9 mouse cellular contexts compared by ENCODE assay signal in genomic region chr2:116812869-116813558, GRCm38 (mm10).
A peak's percentile ranks its signal among the peaks of the same experiment; 100 is the strongest.
DNase-seq lines count a peak whose midpoint lies in the region; ATAC-seq and TF ChIP-seq lines count a peak whose summit lies in the region.
"Had no signal": no experiment of that assay in that cellular context is flagged by ENCODE, and none has a peak within 500 bp of the region (broad histone marks: within the 10 kb centered on the region; RNA-seq: fewer than 3 reads in every experiment).

No protein-coding gene starts in this region.

- dilution Hi-C loops in CH12.LX (cut with MboI; ENCODE audit: extremely low pct_ligation_motif_present, extremely low pct_unique_long_range_greater_than_20kb, low sequenced_read_pairs) = no loop called here

- no peaks in the 10 kb centered on the region for H3K27me3 ChIP-seq in heart, embryonic 12.5 days (replicated peaks)
- no peaks in the 10 kb centered on the region for H3K27me3 ChIP-seq in CH12.LX (replicated peaks)
- H3K27me3 ChIP-seq in forebrain, embryonic 12.5 days = peaks cover 7% of the 10 kb centered on the region; the same call in 1 of the 2 replicates

- intact Hi-C loops in heart, postnatal 10 days (cut with DNase I) = no loop called here

- H3K36me3 ChIP-seq in heart, embryonic 12.5 days = no peaks in the 10 kb centered on the region
- no peaks in the 10 kb centered on the region for H3K36me3 ChIP-seq in CH12.LX (replicated peaks in 1 of 2; ENCODE audit: control insufficient read depth in 1 of 2, insufficient read depth in 1 of 2, low read length in 1 of 2)
- H3K36me3 ChIP-seq in forebrain, embryonic 12.5 days (replicated peaks) = no peaks in the 10 kb centered on the region

- peaks cover 7% of the 10 kb centered on the region; the same call in 1 of the 2 replicates for H3K4me1 ChIP-seq in heart, embryonic 12.5 days (replicated peaks)
- H3K4me1 ChIP-seq in CH12.LX (ENCODE audit: control insufficient read depth in 1 of 2, insufficient read depth in 2 of 2) = peaks cover 0 to 7% of the 10 kb centered on the region in 2 experiments; a peak in 1 of 4 replicates
- H3K4me1 ChIP-seq in forebrain, embryonic 12.5 days = peaks cover 49% of the 10 kb centered on the region

- no peak for ATAC-seq in heart, embryonic 12.5 days (ENCODE audit: insufficient number of reproducible peaks, low FRiP score)
- ATAC-seq in forebrain, embryonic 12.5 days (ENCODE audit: low FRiP score) = peak; percentile 40; the same call in 1 of the 2 replicates
- ATAC-seq in CD4-positive, CD25-positive, alpha-beta regulatory T cell, adult 4 months = no peak

- H3K9ac ChIP-seq in heart, embryonic 12.5 days = no peak overlapping the region
- no peak overlapping the region for H3K9ac ChIP-seq in CH12.LX (ENCODE audit: insufficient read depth, low read depth)
- no peak overlapping the region for H3K9ac ChIP-seq in forebrain, embryonic 12.5 days

- 0 out of 2 replicates have a peak overlapping the region, but pooled peaks have one; percentile 13 for H3K4me2 ChIP-seq in heart, embryonic 12.5 days
- H3K4me2 ChIP-seq in CH12.LX (ENCODE audit: insufficient read depth, low read depth, poor library complexity, severe bottlenecking) = peak overlapping the region; percentile 51
- H3K4me2 ChIP-seq in forebrain, embryonic 12.5 days = 0 out of 2 replicates have a peak overlapping the region, but pooled peaks have one; percentile 0

- no peaks in the 10 kb centered on the region for H3K9me3 ChIP-seq in heart, embryonic 12.5 days (replicated peaks)
- H3K9me3 ChIP-seq in CH12.LX (replicated peaks; ENCODE audit: low read length) = no peaks in the 10 kb centered on the region
- H3K9me3 ChIP-seq in forebrain, embryonic 12.5 days = no peaks in the 10 kb centered on the region

- H3K79me2 ChIP-seq in CH12.LX (replicated peaks; ENCODE audit: control insufficient read depth, extremely low read depth, insufficient read depth, poor library complexity, severe bottlenecking) = no peaks in the 10 kb centered on the region

- TF ChIP-seq RAD21 in CH12.LX (IDR thresholded peaks at IDR 0.05; ENCODE audit: low read depth, low read length) = no peak

- no peak for TF ChIP-seq EP300 in CH12.LX (IDR thresholded peaks at IDR 0.05; ENCODE audit: low read length)

- TF ChIP-seq POLR2A in CH12.LX (IDR thresholded peaks at IDR 0.05; ENCODE audit: low read depth, low read length) = no peak

- no peak overlapping the region for H3K27ac ChIP-seq in heart, embryonic 12.5 days (ENCODE audit: poor library complexity, severe bottlenecking)
- no peak overlapping the region for H3K27ac ChIP-seq in CH12.LX (ENCODE audit: insufficient read depth, low read depth)
- no peak overlapping the region for H3K27ac ChIP-seq in forebrain, embryonic 12.5 days

- DNase-seq in heart, postnatal 10 days = no peak
- peak; percentile 29 for DNase-seq in CH12.LX (ENCODE audit: extremely low read depth)
- DNase-seq in lung, postnatal 10 days = peak; percentile 16
- no peak for DNase-seq in frontal cortex, postnatal 25 days (ENCODE audit: low spot score in 2 of 2)
- no peak for DNase-seq in gastrocnemius, postnatal 25 days
- DNase-seq: cerebellum, adult 11 months had no signal

- no peak for TF ChIP-seq CTCF in CH12.LX (conservative IDR thresholded peaks at IDR 0.05 in 1 of 2, IDR thresholded peaks at IDR 0.05 in 1 of 2; ENCODE audit: low read depth in 2 of 2, low read length in 2 of 2)

- in situ Hi-C loops in CH12.LX (cut with MboI; ENCODE audit: low pct_ligation_motif_present, low pct_unique_long_range_greater_than_20kb, low sequenced_read_pairs) = no loop called here

- 59% methylated on average over 13 of the region's 13 CpGs for WGBS in heart, embryonic 12.5 days
- WGBS in forebrain, embryonic 12.5 days = 30% methylated on average over 13 of the region's 13 CpGs

- no peak overlapping the region for H3K4me3 ChIP-seq in heart, embryonic 12.5 days
- no peak overlapping the region for H3K4me3 ChIP-seq in CH12.LX (replicated peaks in 1 of 3; ENCODE audit: low read depth in 2 of 3, low read length in 2 of 3, poor library complexity in 1 of 3)
- H3K4me3 ChIP-seq in forebrain, embryonic 12.5 days (replicated peaks) = no peak overlapping the region

TF ChIP-seq in CH12.LX, 34 proteins besides CTCF, POLR2A, EP300 and RAD21:
- no peak for TF ChIP-seq MEF2A (IDR thresholded peaks at IDR 0.05; ENCODE audit: borderline replicate concordance, low read depth, low read length)
- TF ChIP-seq ZNF384 (IDR thresholded peaks at IDR 0.05; ENCODE audit: low read depth, low read length) = peak; percentile 50; the same call in 1 of the 2 replicates

Comparison
In these comparisons a context has a peak if more than half of its experiments do, and no peak if none do; other contexts are left out.
1. H3K4me2 ChIP-seq: peak in every context shown above with its lines; median percentile 51 in CH12.LX; 13 in heart, embryonic 12.5 days; 0 in forebrain, embryonic 12.5 days.
2. DNase-seq: peak in CH12.LX (single experiment) and lung, postnatal 10 days (single experiment); none in heart, postnatal 10 days (0 of 2), frontal cortex, postnatal 25 days (0 of 2) and gastrocnemius, postnatal 25 days (single experiment).